Mouse (Mus musculus) hindbrain, embryonic 15.5 days (tissue): ENCODE results near the gene Gm12695. TPM values are rescaled to one million over a fixed set of nuclear protein-coding genes. Genes with fewer than 3 reads are reported as not detected.

Experiments
- ATAC-seq: fragments of 200-750 bp; cut with Nextera tagmentation; 2 replicates; pipeline ENCODE4 v1.8.0; 2017; ENCODE audit warnings: low read depth, moderate number of reproducible peaks, moderate TSS enrichment; ENCODE audit not compliant: low FRiP score
- H3K27ac ChIP-seq: fragments of 300-500 bp; sonication (generic); replicated peaks from 2 replicates; pipeline ENCODE4 v1.5.1; 2015; ENCODE audit warnings: mild to moderate bottlenecking, inconsistent platforms
- H3K27me3 ChIP-seq: fragments of 300-500 bp; sonication (generic); 2 replicates; pipeline ENCODE4 v1.6.1; 2015; ENCODE audit warnings: control low read depth, inconsistent platforms
- H3K36me3 ChIP-seq: fragments of 300-500 bp; sonication (generic); 2 replicates; pipeline ENCODE4 v1.6.1; 2015; ENCODE audit warnings: control low read depth, inconsistent platforms
- H3K4me1 ChIP-seq: fragments of 300-500 bp; sonication (generic); replicated peaks from 2 replicates; pipeline ENCODE4 v1.6.1; 2015; ENCODE audit warnings: control low read depth, inconsistent platforms
- H3K4me2 ChIP-seq: fragments of 300-500 bp; sonication (generic); 2 replicates; pipeline ENCODE4 v1.6.1; 2015; ENCODE audit warnings: moderate library complexity, mild to moderate bottlenecking, inconsistent platforms
- H3K4me3 ChIP-seq: fragments of 300-500 bp; sonication (generic); 2 replicates; pipeline ENCODE4 v1.5.1; 2015; ENCODE audit warnings: mild to moderate bottlenecking, inconsistent platforms
- H3K9ac ChIP-seq: fragments of 300-500 bp; sonication (generic); 2 replicates; pipeline ENCODE4 v1.6.1; 2015; ENCODE audit warnings: inconsistent platforms
- H3K9me3 ChIP-seq: fragments of 300-500 bp; sonication (generic); 2 replicates; pipeline ENCODE4 v1.6.1; 2016; ENCODE audit warnings: control low read depth, inconsistent platforms
- WGBS: fragments of 180-500 bp; shearing (Covaris S2); methylation state at CpG from one replicate; pipeline ENCODE4 v1.1.7; 2015; 5-methylcytosine and 5-hydroxymethylcytosine counted together
- polyA plus RNA-seq: library from polyadenylated mRNA; unstranded; fragments of >200 nt; fragmentation: Nextera tagmentation; extraction: Ambion mirVana; gene quantifications from 2 replicates; pipeline ENCODE4 v1.2.1, GENCODE M21; 2015

Gm12695 gene
- polyA plus RNA-seq, 1 experiment from 2014 or later: not detected

- peak; percentile 72 for ATAC-seq
- Histone ChIP-seq H3K4me1 (no peaks in the 10 kb centered on the region), H3K9me3 (no peaks in the 10 kb centered on the region)
These were observed 97.6 kb downstream of the Gm12695 start for GRCm38 (mm10) chr4:96687358-96687803.

GRCm38 (mm10) chr4:96683474-96683873 lies 101.5 kb downstream of the Gm12695 start:
- Histone ChIP-seq H3K4me3 (no peak overlapping the region), H3K9me3 (no peaks in the 10 kb centered on the region), H3K36me3 (no peaks in the 10 kb centered on the region), H3K27me3 (no peaks in the 10 kb centered on the region), H3K4me1 (no peaks in the 10 kb centered on the region), H3K9ac (no peak overlapping the region), H3K27ac (no peak overlapping the region), H3K4me2 (no peak overlapping the region)
- 0 out of 2 replicates have a peak, but pooled peaks have one; percentile 46 for ATAC-seq
- 29% methylated on average over 2 of the region's 2 CpGs for whole genome bisulfite sequencing

More at GRCm38 (mm10) chr4:96687358-96687803, 97.6 kb downstream of the Gm12695 start:
- Histone ChIP-seq H3K27me3 (no peaks in the 10 kb centered on the region), H3K36me3 (no peaks in the 10 kb centered on the region), H3K9ac (no peak overlapping the region), H3K27ac (no peak overlapping the region), H3K4me2 (no peak overlapping the region), H3K4me3 (no peak overlapping the region)
- WGBS: 37% methylated on average over 2 of the region's 2 CpGs

- Histone ChIP-seq H3K4me3 (no peak overlapping the region), H3K4me2 (no peak overlapping the region), H3K4me1 (no peaks in the 10 kb centered on the region), H3K27ac (no peak overlapping the region), H3K27me3 (no peaks in the 10 kb centered on the region), H3K9ac (no peak overlapping the region), H3K36me3 (no peaks in the 10 kb centered on the region), H3K9me3 (no peaks in the 10 kb centered on the region)
- ATAC-seq: no peak
These were observed 104.0 kb downstream of the Gm12695 start for GRCm38 (mm10) chr4:96680966-96681365.

- Histone ChIP-seq H3K27ac (no peak overlapping the region), H3K27me3 (no peaks in the 10 kb centered on the region), H3K4me3 (no peak overlapping the region), H3K9ac (no peak overlapping the region), H3K4me1 (no peaks in the 10 kb centered on the region), H3K36me3 (no peaks in the 10 kb centered on the region), H3K9me3 (no peaks in the 10 kb centered on the region), H3K4me2 (no peak overlapping the region)
- WGBS: 24% methylated on average over 1 of the region's 1 CpGs
- ATAC-seq: no peak
These were observed 104.8 kb downstream of the Gm12695 start for GRCm38 (mm10) chr4:96680233-96680632.

Other genes starting within 250 kb of the Gm12695 start
- 5.2 and 6.2 TPM in 2 replicates for gene Cyp2j6, start 231.5 kb downstream of the Gm12695 start, polyA plus RNA-seq
- 8.6 and 9.1 TPM in 2 replicates for gene Cyp2j9, start 193.6 kb downstream of the Gm12695 start, polyA plus RNA-seq
- gene Cyp2j5, start 121.0 kb downstream of the Gm12695 start, polyA plus RNA-seq: not detected in 2 replicates